Mouse (Mus musculus): Measurements from ENCODE around the gene Lin7a. TPM values are rescaled to one million over a fixed set of nuclear protein-coding genes. Genes with fewer than 3 reads are reported as not detected.

The Lin7a gene
- polyA plus RNA-seq, 1 experiment = 0.48 TPM

GRCm38 (mm10) chr10:107235496-107235895, 36.0 kb upstream of the Lin7a start:
- TF ChIP-seq POLR2AphosphoS2 (IDR thresholded peaks at IDR 0.05; ENCODE audit: insufficient read length, low read depth) (no peak), E2F4 (IDR thresholded peaks at IDR 0.05; ENCODE audit: insufficient read depth) (no peak), TCF12 (IDR thresholded peaks at IDR 0.05; ENCODE audit: insufficient read depth, poor library complexity, severe bottlenecking) (no peak), SRF (IDR thresholded peaks at IDR 0.05; ENCODE audit: control insufficient read depth, insufficient read length, low read depth) (no peak), MAX (IDR thresholded peaks at IDR 0.05; ENCODE audit: low read depth) (no peak), REST (IDR thresholded peaks at IDR 0.05; ENCODE audit: insufficient read depth, insufficient read length) (no peak), MYOD1 (IDR thresholded peaks at IDR 0.05; ENCODE audit: control insufficient read depth in 1 of 3, insufficient read length in 2 of 3, low read depth in 2 of 3) (no peak), TCF3 (IDR thresholded peaks at IDR 0.05; ENCODE audit: insufficient read length, low read depth) (no peak), POLR2A (IDR thresholded peaks at IDR 0.05; ENCODE audit: insufficient read length, low read depth) (no peak), MYOG (IDR thresholded peaks at IDR 0.05; ENCODE audit: control insufficient read depth in 1 of 3, insufficient read depth in 1 of 3, insufficient read length in 2 of 3, low read depth in 2 of 3) (no peak), USF1 (IDR thresholded peaks at IDR 0.05; ENCODE audit: low read depth) (no peak), CEBPB (IDR thresholded peaks at IDR 0.05; ENCODE audit: insufficient read depth, poor library complexity, severe bottlenecking) (no peak)
- no peak overlapping the region for H3K4me2 ChIP-seq (ENCODE audit: low read depth)
- no peak overlapping the region for H3ac ChIP-seq (ENCODE audit: control insufficient read depth, insufficient read length)
- H3K4me3 ChIP-seq = no peak overlapping the region
- H3K36me3 ChIP-seq (ENCODE audit: control insufficient read depth, insufficient read depth) = no peaks in the 10 kb centered on the region
- no peaks in the 10 kb centered on the region for H3K79me2 ChIP-seq (ENCODE audit: control insufficient read depth, insufficient read depth)
- H3K27me3 ChIP-seq (ENCODE audit: control insufficient read depth, insufficient read depth, insufficient read length) = no peaks in the 10 kb centered on the region

GRCm38 (mm10) chr10:107236211-107236610, 35.3 kb upstream of the Lin7a start:
- Histone ChIP-seq H3K4me2 (ENCODE audit: low read depth) (no peak overlapping the region), H3K79me2 (ENCODE audit: control insufficient read depth, insufficient read depth) (no peaks in the 10 kb centered on the region), H3K27me3 (ENCODE audit: control insufficient read depth, insufficient read depth, insufficient read length) (no peaks in the 10 kb centered on the region), H3ac (ENCODE audit: control insufficient read depth, insufficient read length) (no peak overlapping the region), H3K36me3 (ENCODE audit: control insufficient read depth, insufficient read depth) (no peaks in the 10 kb centered on the region), H3K4me3 (no peak overlapping the region)
- TF ChIP-seq POLR2A (IDR thresholded peaks at IDR 0.05; ENCODE audit: insufficient read length, low read depth) (no peak), REST (IDR thresholded peaks at IDR 0.05; ENCODE audit: insufficient read depth, insufficient read length) (no peak), CEBPB (IDR thresholded peaks at IDR 0.05; ENCODE audit: insufficient read depth, poor library complexity, severe bottlenecking) (no peak), MAX (IDR thresholded peaks at IDR 0.05; ENCODE audit: low read depth) (no peak), E2F4 (IDR thresholded peaks at IDR 0.05; ENCODE audit: insufficient read depth) (no peak), POLR2AphosphoS2 (IDR thresholded peaks at IDR 0.05; ENCODE audit: insufficient read length, low read depth) (no peak), USF1 (IDR thresholded peaks at IDR 0.05; ENCODE audit: low read depth) (no peak), TCF12 (IDR thresholded peaks at IDR 0.05; ENCODE audit: insufficient read depth, poor library complexity, severe bottlenecking) (no peak), MYOG (IDR thresholded peaks at IDR 0.05; ENCODE audit: control insufficient read depth in 1 of 3, insufficient read depth in 1 of 3, insufficient read length in 2 of 3, low read depth in 2 of 3) (no peak), SRF (IDR thresholded peaks at IDR 0.05; ENCODE audit: control insufficient read depth, insufficient read length, low read depth) (no peak), TCF3 (IDR thresholded peaks at IDR 0.05; ENCODE audit: insufficient read length, low read depth) (no peak)

DNA sequence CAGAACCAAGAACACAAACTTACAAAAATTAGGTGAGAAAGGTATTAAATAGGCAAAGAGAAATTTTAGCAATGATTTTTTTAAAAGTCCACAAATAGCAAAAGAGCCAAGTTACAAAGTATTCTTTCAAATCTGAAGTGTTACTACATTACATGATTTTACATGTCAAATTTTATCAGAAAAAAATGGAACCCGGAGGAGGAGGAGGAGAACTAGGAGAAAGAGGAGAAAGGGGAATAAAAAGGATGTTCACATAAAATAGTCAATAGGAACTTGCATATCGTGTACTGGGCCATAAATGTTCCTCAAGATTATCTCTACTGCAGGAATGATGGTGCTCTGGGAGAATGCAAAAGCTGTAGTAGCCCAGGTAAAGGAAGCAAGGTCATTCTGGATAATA, 34.4 kb upstream of the Lin7a start:
- H3K36me3 ChIP-seq (ENCODE audit: control insufficient read depth, insufficient read depth) = no peaks in the 10 kb centered on the region
- H3K79me2 ChIP-seq (ENCODE audit: control insufficient read depth, insufficient read depth) = no peaks in the 10 kb centered on the region
- no peaks in the 10 kb centered on the region for H3K27me3 ChIP-seq (ENCODE audit: control insufficient read depth, insufficient read depth, insufficient read length)
- no peak overlapping the region for H3ac ChIP-seq (ENCODE audit: control insufficient read depth, insufficient read length)
- no peak for TF ChIP-seq MYOG (IDR thresholded peaks at IDR 0.05; ENCODE audit: control insufficient read depth in 1 of 3, insufficient read depth in 1 of 3, insufficient read length in 2 of 3, low read depth in 2 of 3)
- TF ChIP-seq TCF12 (IDR thresholded peaks at IDR 0.05; ENCODE audit: insufficient read depth, poor library complexity, severe bottlenecking) = no peak
- no peak for TF ChIP-seq MYOD1 (IDR thresholded peaks at IDR 0.05; ENCODE audit: control insufficient read depth in 1 of 3, insufficient read length in 2 of 3, low read depth in 2 of 3)
- TF ChIP-seq POLR2A (IDR thresholded peaks at IDR 0.05; ENCODE audit: insufficient read length, low read depth) = no peak
- no peak for TF ChIP-seq REST (IDR thresholded peaks at IDR 0.05; ENCODE audit: insufficient read depth, insufficient read length)
- no peak for TF ChIP-seq USF1 (IDR thresholded peaks at IDR 0.05; ENCODE audit: low read depth)
- TF ChIP-seq TCF3 (IDR thresholded peaks at IDR 0.05; ENCODE audit: insufficient read length, low read depth) = no peak
- no peak for TF ChIP-seq E2F4 (IDR thresholded peaks at IDR 0.05; ENCODE audit: insufficient read depth)
- TF ChIP-seq POLR2AphosphoS2 (IDR thresholded peaks at IDR 0.05; ENCODE audit: insufficient read length, low read depth) = no peak
- no peak for TF ChIP-seq SRF (IDR thresholded peaks at IDR 0.05; ENCODE audit: control insufficient read depth, insufficient read length, low read depth)
- no peak for TF ChIP-seq MAX (IDR thresholded peaks at IDR 0.05; ENCODE audit: low read depth)
- no peak for TF ChIP-seq CEBPB (IDR thresholded peaks at IDR 0.05; ENCODE audit: insufficient read depth, poor library complexity, severe bottlenecking)
- no peak overlapping the region for H3K4me3 ChIP-seq
- H3K4me2 ChIP-seq (ENCODE audit: low read depth) = no peak overlapping the region

- TF ChIP-seq MYOG (IDR thresholded peaks at IDR 0.05; ENCODE audit: control insufficient read depth in 1 of 3, insufficient read depth in 1 of 3, insufficient read length in 2 of 3, low read depth in 2 of 3) = no peak
- no peak for TF ChIP-seq MYOD1 (IDR thresholded peaks at IDR 0.05; ENCODE audit: control insufficient read depth in 1 of 3, insufficient read length in 2 of 3, low read depth in 2 of 3)
- no peak for TF ChIP-seq REST (IDR thresholded peaks at IDR 0.05; ENCODE audit: insufficient read depth, insufficient read length)
- TF ChIP-seq TCF3 (IDR thresholded peaks at IDR 0.05; ENCODE audit: insufficient read length, low read depth) = no peak
- no peak for TF ChIP-seq POLR2AphosphoS2 (IDR thresholded peaks at IDR 0.05; ENCODE audit: insufficient read length, low read depth)
- no peak for TF ChIP-seq TCF12 (IDR thresholded peaks at IDR 0.05; ENCODE audit: insufficient read depth, poor library complexity, severe bottlenecking)
- no peak for TF ChIP-seq SRF (IDR thresholded peaks at IDR 0.05; ENCODE audit: control insufficient read depth, insufficient read length, low read depth)
- no peak for TF ChIP-seq USF1 (IDR thresholded peaks at IDR 0.05; ENCODE audit: low read depth)
- TF ChIP-seq MAX (IDR thresholded peaks at IDR 0.05; ENCODE audit: low read depth) = no peak
- no peak for TF ChIP-seq E2F4 (IDR thresholded peaks at IDR 0.05; ENCODE audit: insufficient read depth)
- TF ChIP-seq CEBPB (IDR thresholded peaks at IDR 0.05; ENCODE audit: insufficient read depth, poor library complexity, severe bottlenecking) = no peak
- TF ChIP-seq POLR2A (IDR thresholded peaks at IDR 0.05; ENCODE audit: insufficient read length, low read depth) = no peak
- Histone ChIP-seq H3K27me3 (ENCODE audit: control insufficient read depth, insufficient read depth, insufficient read length) (no peaks in the 10 kb centered on the region), H3ac (ENCODE audit: control insufficient read depth, insufficient read length) (no peak overlapping the region), H3K4me3 (no peak overlapping the region), H3K4me2 (ENCODE audit: low read depth) (no peak overlapping the region), H3K36me3 (ENCODE audit: control insufficient read depth, insufficient read depth) (no peaks in the 10 kb centered on the region), H3K79me2 (ENCODE audit: control insufficient read depth, insufficient read depth) (no peaks in the 10 kb centered on the region)
These were observed 33.8 kb upstream of the Lin7a start for GRCm38 (mm10) chr10:107237736-107238135.

Data from myocyte (in vitro differentiated cells).